Mouse (Mus musculus): ENCODE measurements around the gene Mad2l2.

Mad2l2 gene

GRCm38 (mm10) chr4:148120555-148120954 is 9.6 kb upstream of the Mad2l2 start:
- ChIA-PET CTCF (interaction anchor here in 2 of 4 experiments (0.6 to 6.6 kb wide), 2 partner anchors 47 to 483 kb away, joined by 3 to 192 read pairs; no protein-coding TSS in a partner anchor), POLR2A (interaction anchor here in 2 of 4 experiments (0.5 to 0.7 kb wide), 2 partner anchors 20 to 147 kb away, joined by 3 to 5 read pairs; no protein-coding TSS in a partner anchor)

- CTCF ChIA-PET: interaction anchor here in 2 of 4 experiments (0.9 to 1.4 kb wide), 2 partner anchors 42 to 470 kb away, joined by 3 read pairs; partner anchors contain the start of gene Srm (in 1 of the 2)
- POLR2A ChIA-PET: interaction anchor here in 1 of 4 experiments (1.2 kb wide), 1 partner anchor 28 kb away, joined by 3 read pairs; no protein-coding TSS in a partner anchor
These were observed 8.8 kb upstream of the Mad2l2 start for GRCm38 (mm10) chr4:148121362-148121761.

DNA sequence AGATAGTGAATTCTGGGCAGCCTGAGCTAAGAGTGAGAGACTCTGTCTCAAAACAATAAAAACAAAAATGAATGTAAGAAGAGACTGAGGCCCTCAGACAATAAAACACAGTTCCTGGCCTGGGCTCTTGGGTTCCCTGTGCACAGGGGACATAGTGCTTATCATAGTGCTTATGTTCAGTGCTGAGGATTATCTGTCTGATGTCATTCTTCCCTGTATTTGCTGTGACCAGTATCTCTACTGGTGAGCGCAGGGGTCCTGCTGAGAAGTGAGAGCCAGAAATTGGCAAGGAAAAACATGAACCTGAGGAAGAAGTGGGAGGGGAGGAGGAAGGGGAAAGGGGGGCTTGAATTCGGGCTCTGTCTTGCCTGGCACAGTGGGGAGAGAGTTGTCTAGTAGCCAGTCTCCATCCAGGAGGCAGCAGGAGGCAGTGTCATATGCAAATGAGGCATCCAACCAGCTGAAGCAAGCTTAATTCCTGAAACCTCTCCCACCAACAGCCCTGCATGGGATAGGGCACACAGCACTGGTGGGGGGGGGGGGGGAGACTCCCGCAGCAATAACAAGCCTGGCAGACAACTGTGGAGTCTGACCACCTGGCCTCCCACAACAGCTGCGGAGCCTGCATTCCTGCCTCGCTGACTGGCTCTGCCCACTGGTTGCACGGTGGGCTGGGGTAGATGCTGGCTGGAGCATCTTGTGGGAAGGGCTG is 8.0 kb upstream of the Mad2l2 start:
- CTCF ChIA-PET: interaction anchor here in 3 of 4 experiments (0.6 to 2.1 kb wide), 11 partner anchors 10 to 469 kb away, joined by 3 to 8 read pairs (median 3); partner anchors contain the start of gene Srm (in 1 of the 3)
- POLR2A ChIA-PET: interaction anchor here in 3 of 4 experiments (1.1 to 2.1 kb wide), 10 partner anchors 10 to 158 kb away, joined by 3 to 9 read pairs (median 4); partner anchors contain the start of genes Fbxo6 (in 2 of the 3), Fbxo2 (in 1 of the 3) and Fbxo44 (in 1 of the 3)

- ChIA-PET POLR2A (interaction anchor here in 3 of 4 experiments (0.6 to 2.1 kb wide), 10 partner anchors 10 to 158 kb away, joined by 3 to 9 read pairs (median 4); partner anchors contain the start of genes Fbxo2 (in 2 of the 3), Fbxo44 (in 2 of the 3) and Fbxo6 (in 2 of the 3)), CTCF (interaction anchor here in 1 of 4 experiments (0.7 to 2.1 kb wide), 8 partner anchors 9 to 468 kb away, joined by 3 to 7 read pairs (median 4); partner anchors contain the start of gene Srm)
These were observed 7.5 kb upstream of the Mad2l2 start for GRCm38 (mm10) chr4:148122694-148123066.

GRCm38 (mm10) chr4:148128241-148128640 is 1.9 kb upstream of the Mad2l2 start:
- ChIA-PET POLR2A (interaction anchor here in 1 of 4 experiments (1.3 kb wide), 1 partner anchor 26 kb away, joined by 4 read pairs; no protein-coding TSS in a partner anchor), CTCF (interaction anchor here in 2 of 4 experiments (0.9 to 2.3 kb wide), 4 partner anchors 9 to 15 kb away, joined by 3 to 7 read pairs (median 5); no protein-coding TSS in a partner anchor)

GRCm38 (mm10) chr4:148128672-148129071 is 1.5 kb upstream of the Mad2l2 start:
- ChIA-PET CTCF (interaction anchor here in 3 of 4 experiments (0.6 to 3.8 kb wide), 6 partner anchors 10 to 14 kb away, joined by 3 to 17 read pairs (median 5); no protein-coding TSS in a partner anchor), POLR2A (interaction anchor here in 1 of 4 experiments (1.3 to 2.1 kb wide), 2 partner anchors 23 to 25 kb away, joined by 4 to 8 read pairs; partner anchors contain the start of gene Fbxo6)

DNA sequence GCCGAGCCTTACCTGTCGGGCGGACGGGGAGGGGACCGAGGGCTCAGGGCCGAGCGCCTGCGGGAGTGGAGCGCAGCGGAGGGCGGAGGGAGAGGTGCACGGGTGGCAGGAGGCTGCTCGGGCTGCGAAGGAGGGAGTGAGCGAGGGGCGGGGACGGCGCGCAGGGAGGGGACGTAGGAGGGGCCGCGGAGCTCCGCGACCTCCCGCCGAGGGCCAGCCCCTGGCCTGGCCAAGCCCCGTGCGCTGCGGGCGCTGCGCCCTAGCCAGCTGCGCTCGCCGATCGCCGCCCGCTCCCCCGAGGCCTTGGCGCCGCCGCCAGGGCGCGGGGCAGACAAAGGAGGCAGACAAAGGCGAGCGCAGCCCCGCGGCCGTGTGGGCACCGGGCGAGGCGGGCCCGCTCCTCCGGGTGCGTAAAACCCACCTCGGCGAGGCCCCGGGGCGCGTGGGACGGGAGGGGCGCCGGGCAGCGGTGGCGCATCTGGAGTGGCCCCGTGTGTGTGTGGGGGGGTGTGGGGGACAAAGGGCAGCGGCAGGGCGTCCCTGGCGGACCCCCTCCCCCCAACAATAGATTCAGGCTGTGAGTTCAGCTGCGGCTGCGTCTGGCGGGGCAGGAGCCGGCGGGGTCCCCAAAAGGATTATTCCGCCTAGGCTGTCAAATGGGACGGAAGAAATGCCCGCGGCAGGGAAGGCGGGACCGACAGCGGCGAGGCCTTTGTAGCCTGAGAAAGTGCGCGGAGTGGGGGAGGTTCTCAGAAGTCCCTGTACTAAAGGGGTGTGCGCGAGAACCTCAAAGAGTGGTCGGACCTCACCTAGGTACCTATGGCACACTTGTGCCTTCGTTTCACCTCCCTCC is 603 bp downstream of the Mad2l2 start, which contains the start of gene Draxin:
Draxin (minus strand) TSS at position 138 of the 853 bp plus-strand sequence.
- ChIA-PET CTCF (interaction anchor here (0.6 to 3.8 kb wide), 15 partner anchors 9 to 157 kb away, joined by 3 to 22 read pairs (median 4); partner anchors contain the start of genes Fbxo6 (in 3 of the 4) and Disp3 (in 1 of the 4)), POLR2A (interaction anchor here (0.6 to 2.3 kb wide), 15 partner anchors 9 to 37 kb away, joined by 3 to 15 read pairs (median 3); partner anchors contain the start of genes Fbxo2 (in 2 of the 4), Fbxo44 (in 2 of the 4) and Fbxo6 (in 2 of the 4))

DNA sequence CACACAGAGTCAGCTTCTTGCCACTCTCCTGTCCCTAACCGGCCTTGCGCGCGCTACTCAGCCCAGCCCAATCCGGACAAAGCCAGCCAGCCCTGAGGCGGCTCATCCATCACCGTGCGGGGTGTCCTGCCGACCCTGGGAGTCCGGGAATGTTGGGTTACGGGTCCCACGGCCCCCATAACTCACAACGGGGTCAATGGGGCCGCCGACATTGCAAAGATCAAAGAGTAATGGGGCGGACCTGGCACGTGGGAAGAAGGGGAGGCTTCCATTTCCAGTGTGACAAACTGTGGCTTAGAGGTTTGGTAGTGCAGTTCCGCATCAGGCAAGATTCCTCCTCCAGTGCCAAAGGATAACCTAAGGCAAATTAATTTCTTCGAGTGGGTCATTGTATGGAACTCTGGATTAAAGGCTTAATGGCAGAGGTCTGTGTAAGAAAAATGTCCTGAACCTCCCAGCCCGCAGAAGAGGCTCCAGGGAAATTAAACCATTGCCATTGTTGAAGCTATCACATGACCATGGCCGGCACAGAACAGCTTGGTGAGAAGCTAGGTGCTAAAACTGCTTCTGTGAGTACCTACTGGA is 1.4 kb downstream of the Mad2l2 start:
- CTCF ChIA-PET: interaction anchor here (0.6 to 3.8 kb wide), 11 partner anchors 8 to 730 kb away, joined by 3 to 22 read pairs (median 4); partner anchors contain the start of gene Fbxo6 (in 1 of the 4)
- POLR2A ChIA-PET: interaction anchor here in 3 of 4 experiments (0.5 to 2.3 kb wide), 11 partner anchors 8 to 198 kb away, joined by 3 to 15 read pairs (median 3); partner anchors contain the start of genes Fbxo2 (in 2 of the 3), Fbxo44 (in 2 of the 3) and Fbxo6 (in 1 of the 3)

DNA sequence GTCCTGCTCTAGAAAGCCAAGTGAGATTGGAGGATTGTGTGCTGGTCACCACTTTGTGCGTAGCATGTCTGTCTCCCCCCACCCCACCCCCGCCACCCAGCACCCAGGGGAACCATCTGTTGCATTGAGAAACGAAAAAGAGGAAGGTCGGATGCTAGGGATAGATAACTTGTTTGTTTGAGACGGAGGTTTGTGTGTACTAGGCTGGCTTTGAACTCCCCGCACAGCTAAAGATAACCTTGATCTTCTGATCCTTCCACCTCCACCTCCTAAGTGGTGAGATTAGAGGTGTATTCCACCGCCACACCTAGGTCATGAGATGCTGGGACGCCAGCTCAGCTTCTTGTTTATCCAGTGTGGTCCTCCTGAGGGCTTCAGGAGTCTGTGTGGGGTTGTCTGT is 4.8 kb downstream of the Mad2l2 start:
- POLR2A ChIA-PET: interaction anchor here in 2 of 4 experiments (1.0 to 1.7 kb wide), 3 partner anchors 9 to 34 kb away, joined by 3 to 5 read pairs (median 3); partner anchors contain the start of gene Fbxo6 (in 1 of the 2)
- CTCF ChIA-PET: interaction anchor here in 2 of 4 experiments (0.7 to 1.1 kb wide), 3 partner anchors 16 to 476 kb away, joined by 3 to 15 read pairs (median 4); no protein-coding TSS in a partner anchor

DNA sequence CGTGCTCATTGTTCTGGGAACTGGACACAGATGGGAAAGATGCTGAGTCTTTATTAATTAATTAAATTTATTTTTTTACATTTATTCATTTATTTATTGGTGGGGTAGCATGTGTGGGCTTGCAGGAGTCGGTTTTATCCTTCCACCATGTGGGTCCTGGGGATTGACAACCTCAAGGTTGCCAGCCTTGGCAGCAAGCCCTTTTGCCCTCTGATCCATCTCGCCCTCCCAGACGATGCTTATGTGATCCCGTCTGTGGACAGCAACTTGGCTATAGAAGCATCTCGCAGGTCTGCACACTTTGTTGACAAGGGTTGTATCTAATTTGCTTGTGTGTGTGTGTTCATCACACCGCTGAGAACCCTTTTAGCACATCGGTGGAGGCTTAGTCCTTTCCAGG is 7.3 kb downstream of the Mad2l2 start:
- ChIA-PET POLR2A (interaction anchor here in 3 of 4 experiments (0.6 to 7.6 kb wide), 3 partner anchors 12 to 15 kb away, joined by 3 to 79 read pairs (median 4); partner anchors contain the start of gene Fbxo6 (in 2 of the 3)), CTCF (interaction anchor here in 2 of 4 experiments (1.0 to 1.3 kb wide), 4 partner anchors 14 to 21 kb away, joined by 3 to 4 read pairs (median 3); partner anchors contain the start of gene Fbxo6 (in 1 of the 2))

- CTCF ChIA-PET: interaction anchor here (0.5 to 2.7 kb wide), 43 partner anchors 8 to 289 kb away, joined by 3 to 29 read pairs (median 6); partner anchors contain the start of genes Fbxo2 (in 3 of the 4), Fbxo44 (in 3 of the 4), Fbxo6 (in 3 of the 4) and Draxin (in 2 of the 4)
- POLR2A ChIA-PET: interaction anchor here (0.6 to 9.4 kb wide), 53 partner anchors 8 to 487 kb away, joined by 3 to 141 read pairs (median 4); partner anchors contain the start of genes Fbxo6 (in 4 of the 4), Draxin (in 3 of the 4), Fbxo2 (in 3 of the 4) and Fbxo44 (in 3 of the 4)
These were observed 9.5 kb downstream of the Mad2l2 start for GRCm38 (mm10) chr4:148139767-148140097.

DNA sequence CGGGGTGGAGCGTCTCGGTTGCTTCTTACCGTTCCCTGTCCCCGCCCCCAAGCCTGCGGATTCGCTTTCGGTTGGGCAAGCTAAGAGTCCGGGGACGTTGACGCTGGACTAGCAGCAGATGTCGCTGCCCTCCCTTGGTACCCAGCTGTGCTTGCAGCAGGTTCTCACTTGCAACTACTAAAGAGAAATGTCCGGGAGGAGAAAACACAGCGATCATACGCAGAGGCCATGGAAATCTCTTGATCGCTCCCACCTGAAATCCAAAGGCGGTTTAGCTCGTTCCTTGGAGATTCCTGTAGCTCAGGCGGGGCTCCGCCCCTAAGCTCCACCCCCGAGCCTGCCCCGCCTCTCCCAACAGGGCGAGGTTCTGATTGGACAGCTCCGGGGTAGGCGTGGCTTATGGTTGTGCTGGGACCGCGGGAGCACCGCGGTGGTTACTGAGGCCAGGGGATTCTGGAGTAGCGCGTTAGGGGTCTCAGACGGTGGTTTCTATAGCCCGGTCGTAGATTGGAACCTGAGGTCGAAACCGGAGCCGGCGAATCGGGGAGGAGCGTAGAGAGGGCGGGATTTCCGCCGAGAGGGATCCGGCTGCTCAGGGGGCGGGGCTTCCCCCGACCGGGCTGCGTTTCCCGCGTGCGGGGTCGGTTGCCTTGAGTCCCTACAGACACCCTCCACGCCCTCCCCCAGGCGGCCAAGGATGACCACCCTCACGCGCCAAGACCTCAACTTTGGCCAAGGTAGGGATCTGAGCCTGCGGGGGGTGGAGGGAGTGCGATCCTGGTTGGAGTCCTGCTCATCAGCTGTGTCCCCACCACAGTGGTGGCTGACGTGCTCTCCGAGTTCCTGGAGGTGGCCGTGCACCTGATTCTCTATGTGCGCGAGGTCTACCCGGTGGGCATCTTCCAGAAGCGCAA is 10.2 kb downstream of the Mad2l2 start:
- ChIA-PET POLR2A (interaction anchor here (0.6 to 9.4 kb wide), 59 partner anchors 9 to 487 kb away, joined by 3 to 141 read pairs (median 4); partner anchors contain the start of genes Fbxo6 (in 4 of the 4), Draxin (in 3 of the 4), Fbxo2 (in 3 of the 4) and Fbxo44 (in 3 of the 4)), CTCF (interaction anchor here (0.5 to 2.7 kb wide), 48 partner anchors 9 to 289 kb away, joined by 3 to 29 read pairs (median 5); partner anchors contain the start of genes Fbxo2 (in 3 of the 4), Fbxo44 (in 3 of the 4), Fbxo6 (in 3 of the 4) and Disp3 (in 2 of the 4))

DNA sequence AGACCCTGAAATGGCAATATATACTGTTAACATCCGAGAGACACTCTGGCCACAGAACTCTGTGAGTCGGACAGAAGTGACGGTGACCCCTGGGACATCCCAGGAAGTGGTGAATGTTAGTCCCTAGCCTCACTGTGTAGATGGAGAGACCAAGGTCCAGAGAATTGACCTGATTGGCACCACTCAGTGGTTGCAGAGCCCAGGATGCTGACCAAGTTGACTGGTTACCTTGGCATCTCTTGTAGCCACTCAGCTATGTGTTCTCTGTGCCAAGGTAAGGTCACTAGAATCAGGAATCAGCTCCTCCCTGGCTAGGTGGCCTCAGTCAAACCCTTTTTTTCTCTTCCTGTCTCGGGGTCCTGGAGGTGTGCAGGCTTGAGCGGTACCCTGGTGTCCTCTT is 13.5 kb downstream of the Mad2l2 start:
- ChIA-PET POLR2A (interaction anchor here in 2 of 4 experiments (1.0 to 9.4 kb wide), 8 partner anchors 7 to 105 kb away, joined by 3 to 141 read pairs (median 7); partner anchors contain the start of genes Fbxo2 (in 2 of the 2), Fbxo44 (in 2 of the 2), Fbxo6 (in 2 of the 2) and Clcn6 (in 1 of the 2)), CTCF (interaction anchor here (0.6 to 1.8 kb wide), 9 partner anchors 10 to 190 kb away, joined by 3 to 6 read pairs (median 4); no protein-coding TSS in a partner anchor)

- ChIA-PET POLR2A (interaction anchor here in 3 of 4 experiments (0.8 to 8.0 kb wide), 10 partner anchors 6 to 55 kb away, joined by 3 to 141 read pairs (median 3); partner anchors contain the start of genes Fbxo2 (in 1 of the 3) and Fbxo44 (in 1 of the 3)), CTCF (interaction anchor here in 1 of 4 experiments (0.5 kb wide), 1 partner anchor 123 kb away, joined by 3 read pairs; no protein-coding TSS in a partner anchor)
These were observed 17.5 kb downstream of the Mad2l2 start for GRCm38 (mm10) chr4:148147714-148148113.

- ChIA-PET POLR2A (interaction anchor here (0.5 to 8.0 kb wide), 32 partner anchors 8 to 477 kb away, joined by 3 to 141 read pairs (median 3); partner anchors contain the start of genes Fbxo2 (in 4 of the 4), Fbxo44 (in 4 of the 4), Clcn6 (in 1 of the 4) and Mthfr (in 1 of the 4)), CTCF (interaction anchor here (0.6 to 2.0 kb wide), 12 partner anchors 9 to 281 kb away, joined by 3 to 21 read pairs (median 3); partner anchors contain the start of gene Disp3 (in 1 of the 4))
These were observed 19.4 kb downstream of the Mad2l2 start for GRCm38 (mm10) chr4:148149540-148149939.

All from embryonic stem cell, embryonic (primary cell).